Mouse (Mus musculus): ENCODE measurements around the gene Pdcd11. TPM values are rescaled to one million over a fixed set of nuclear protein-coding genes. Genes with fewer than 3 reads are reported as not detected.

The Pdcd11 gene
- polyA plus RNA-seq (2016; fragmentation: Nextera tagmentation; extraction: Ambion mirVana) = 14.5 and 15.0 TPM in 2 replicates

- H3K36me3 ChIP-seq (replicated peaks) = peaks cover 59% of the 10 kb centered on the region
- WGBS = under 1% methylated on average over 56 of the region's 56 CpGs
- no peaks in the 10 kb centered on the region for H3K27me3 ChIP-seq (ENCODE audit: poor library complexity, severe bottlenecking)
- H3K27ac ChIP-seq = peak within 1 kb of the TSS; percentile 91
- DNase-seq (ENCODE audit: extremely low spot score, low spot score) = peak; percentile 97
- H3K4me3 ChIP-seq = peak within 1 kb of the TSS; percentile 89
- peaks cover 29% of the 10 kb centered on the region for H3K4me1 ChIP-seq
- no peaks in the 10 kb centered on the region for H3K9me3 ChIP-seq
Measured at GRCm38 (mm10) chr19:47090550-47091156, at the start of gene Pdcd11, which contains the start of gene Usmg5. Pdcd11 (plus strand) TSS chr19:47090768. Usmg5 (minus strand) TSS chr19:47090647.

- H3K4me1 ChIP-seq = 0 out of 2 replicates have a peak, but pooled peaks cover 4% of the 10 kb centered on the region
- DNase-seq (ENCODE audit: extremely low spot score, low spot score) = no peak
- H3K4me3 ChIP-seq = no peak overlapping the region
- peaks cover 98% of the 10 kb centered on the region for H3K36me3 ChIP-seq (replicated peaks)
- no peaks in the 10 kb centered on the region for H3K9me3 ChIP-seq
- WGBS = 88% methylated on average over 3 of the region's 3 CpGs
- no peak overlapping the region for H3K27ac ChIP-seq
- no peaks in the 10 kb centered on the region for H3K27me3 ChIP-seq (ENCODE audit: poor library complexity, severe bottlenecking)
Measured at GRCm38 (mm10) chr19:47043608-47044007, 47.0 kb upstream of the Pdcd11 start.

- Histone ChIP-seq H3K9me3 (no peaks in the 10 kb centered on the region), H3K36me3 (replicated peaks) (peaks cover 70% of the 10 kb centered on the region), H3K4me3 (no peak overlapping the region), H3K4me1 (peaks cover 27% of the 10 kb centered on the region), H3K27me3 (ENCODE audit: poor library complexity, severe bottlenecking) (no peaks in the 10 kb centered on the region), H3K27ac (no peak overlapping the region)
- 100% methylated on average over 1 of the region's 1 CpGs for WGBS
- no peak for DNase-seq (ENCODE audit: extremely low spot score, low spot score)
Measured at GRCm38 (mm10) chr19:47046343-47046742, 44.2 kb upstream of the Pdcd11 start.

GRCm38 (mm10) chr19:47047236-47047833, 43.2 kb upstream of the Pdcd11 start:
- H3K27ac ChIP-seq = no peak overlapping the region
- peaks cover 61% of the 10 kb centered on the region for H3K36me3 ChIP-seq (replicated peaks)
- no peaks in the 10 kb centered on the region for H3K27me3 ChIP-seq (ENCODE audit: poor library complexity, severe bottlenecking)
- peaks cover 27% of the 10 kb centered on the region for H3K4me1 ChIP-seq
- 89% methylated on average over 13 of the region's 13 CpGs for WGBS
- no peak for DNase-seq (ENCODE audit: extremely low spot score, low spot score)
- no peak overlapping the region for H3K4me3 ChIP-seq
- no peaks in the 10 kb centered on the region for H3K9me3 ChIP-seq

- peaks cover 27% of the 10 kb centered on the region for H3K4me1 ChIP-seq
- H3K4me3 ChIP-seq = peak overlapping the region; percentile 88
- 68% methylated on average over 4 of the region's 4 CpGs for WGBS
- H3K36me3 ChIP-seq (replicated peaks) = peaks cover 43% of the 10 kb centered on the region
- H3K9me3 ChIP-seq = no peaks in the 10 kb centered on the region
- H3K27ac ChIP-seq = no peak overlapping the region
- no peaks in the 10 kb centered on the region for H3K27me3 ChIP-seq (ENCODE audit: poor library complexity, severe bottlenecking)
- DNase-seq (ENCODE audit: extremely low spot score, low spot score) = no peak
Measured at GRCm38 (mm10) chr19:47049061-47049460, 41.5 kb upstream of the Pdcd11 start.

- Histone ChIP-seq H3K27ac (peak overlapping the region; percentile 97), H3K4me3 (peak overlapping the region; percentile 88), H3K36me3 (replicated peaks) (peaks cover 37% of the 10 kb centered on the region), H3K9me3 (no peaks in the 10 kb centered on the region), H3K27me3 (ENCODE audit: poor library complexity, severe bottlenecking) (no peaks in the 10 kb centered on the region), H3K4me1 (peaks cover 27% of the 10 kb centered on the region)
- DNase-seq (ENCODE audit: extremely low spot score, low spot score) = no peak
- 11% methylated on average over 7 of the region's 7 CpGs for WGBS
Measured at GRCm38 (mm10) chr19:47049840-47050239, 40.7 kb upstream of the Pdcd11 start.

- no peaks in the 10 kb centered on the region for H3K9me3 ChIP-seq
- peak; percentile 85 for DNase-seq (ENCODE audit: extremely low spot score, low spot score)
- WGBS = under 1% methylated on average over 75 of the region's 75 CpGs
- peak within 1 kb of the TSS; percentile 97 for H3K27ac ChIP-seq
- H3K36me3 ChIP-seq (replicated peaks) = peaks cover 30% of the 10 kb centered on the region
- peak within 1 kb of the TSS; percentile 88 for H3K4me3 ChIP-seq
- no peaks in the 10 kb centered on the region for H3K27me3 ChIP-seq (ENCODE audit: poor library complexity, severe bottlenecking)
- H3K4me1 ChIP-seq = peaks cover 27% of the 10 kb centered on the region
Measured at GRCm38 (mm10) chr19:47050271-47051032, 40.1 kb upstream of the Pdcd11 start, which contains the start of gene Pcgf6. Pcgf6 (minus strand) TSS chr19:47050906.

- peaks cover 6% of the 10 kb centered on the region for H3K36me3 ChIP-seq (replicated peaks)
- no peak overlapping the region for H3K27ac ChIP-seq
- peaks cover 27% of the 10 kb centered on the region for H3K4me1 ChIP-seq
- H3K9me3 ChIP-seq = no peaks in the 10 kb centered on the region
- no peak for DNase-seq (ENCODE audit: extremely low spot score, low spot score)
- no peaks in the 10 kb centered on the region for H3K27me3 ChIP-seq (ENCODE audit: poor library complexity, severe bottlenecking)
- WGBS = 86% methylated on average over 4 of the region's 4 CpGs
- H3K4me3 ChIP-seq = no peak overlapping the region
Measured at GRCm38 (mm10) chr19:47052927-47053326, 37.6 kb upstream of the Pdcd11 start.

GRCm38 (mm10) chr19:47053471-47053870, 37.1 kb upstream of the Pdcd11 start:
- peaks cover under 1% of the 10 kb centered on the region; the same call in 1 of the 2 replicates for H3K36me3 ChIP-seq (replicated peaks)
- DNase-seq (ENCODE audit: extremely low spot score, low spot score) = no peak
- no peaks in the 10 kb centered on the region for H3K9me3 ChIP-seq
- no peak overlapping the region for H3K4me3 ChIP-seq
- no peak overlapping the region for H3K27ac ChIP-seq
- H3K27me3 ChIP-seq (ENCODE audit: poor library complexity, severe bottlenecking) = no peaks in the 10 kb centered on the region
- peaks cover 23% of the 10 kb centered on the region for H3K4me1 ChIP-seq
- WGBS = 88% methylated on average over 4 of the region's 4 CpGs

GRCm38 (mm10) chr19:47057684-47058083, 32.9 kb upstream of the Pdcd11 start:
- no peak overlapping the region for H3K4me3 ChIP-seq
- H3K4me1 ChIP-seq = no peaks in the 10 kb centered on the region
- no peaks in the 10 kb centered on the region for H3K36me3 ChIP-seq (replicated peaks)
- H3K9me3 ChIP-seq = no peaks in the 10 kb centered on the region
- H3K27ac ChIP-seq = no peak overlapping the region
- WGBS = 48% methylated on average over 1 of the region's 1 CpGs
- H3K27me3 ChIP-seq (ENCODE audit: poor library complexity, severe bottlenecking) = no peaks in the 10 kb centered on the region
- no peak for DNase-seq (ENCODE audit: extremely low spot score, low spot score)

GRCm38 (mm10) chr19:47065860-47066259, 24.7 kb upstream of the Pdcd11 start:
- Histone ChIP-seq H3K36me3 (replicated peaks) (peaks cover 4% of the 10 kb centered on the region), H3K9me3 (no peaks in the 10 kb centered on the region), H3K4me1 (peaks cover 14% of the 10 kb centered on the region), H3K27ac (no peak overlapping the region), H3K4me3 (no peak overlapping the region), H3K27me3 (ENCODE audit: poor library complexity, severe bottlenecking) (no peaks in the 10 kb centered on the region)
- 97% methylated on average over 3 of the region's 3 CpGs for WGBS
- no peak for DNase-seq (ENCODE audit: extremely low spot score, low spot score)

- WGBS = 11% methylated on average over 49 of the region's 49 CpGs
- DNase-seq (ENCODE audit: extremely low spot score, low spot score) = peak; percentile 97
- no peaks in the 10 kb centered on the region for H3K9me3 ChIP-seq
- no peaks in the 10 kb centered on the region for H3K27me3 ChIP-seq (ENCODE audit: poor library complexity, severe bottlenecking)
- peaks cover 14% of the 10 kb centered on the region for H3K4me1 ChIP-seq
- peak within 1 kb of the TSS; percentile 99 for H3K4me3 ChIP-seq
- H3K36me3 ChIP-seq (replicated peaks) = peaks cover 18% of the 10 kb centered on the region
- peak within 1 kb of the TSS; percentile 95 for H3K27ac ChIP-seq
Measured at GRCm38 (mm10) chr19:47067096-47067882, 23.3 kb upstream of the Pdcd11 start, which contains the start of gene Taf5. Taf5 (plus strand) TSS chr19:47067746.

Data from forebrain, embryonic 10.5 days (tissue).